Mouse (Mus musculus): ENCODE measurements at regions not wholly inside any gene's neighbourhood (a gene's known extent, or its start where the extent isn't known, plus 50 kb on each side); places are given as distances from the start of the nearest gene placed in this dataset.
"Not testable (repeated sequence)": the region's sequence is repeated elsewhere in the genome, so short reads cannot be mapped to it uniquely, and the experiment has no call there.

DNA sequence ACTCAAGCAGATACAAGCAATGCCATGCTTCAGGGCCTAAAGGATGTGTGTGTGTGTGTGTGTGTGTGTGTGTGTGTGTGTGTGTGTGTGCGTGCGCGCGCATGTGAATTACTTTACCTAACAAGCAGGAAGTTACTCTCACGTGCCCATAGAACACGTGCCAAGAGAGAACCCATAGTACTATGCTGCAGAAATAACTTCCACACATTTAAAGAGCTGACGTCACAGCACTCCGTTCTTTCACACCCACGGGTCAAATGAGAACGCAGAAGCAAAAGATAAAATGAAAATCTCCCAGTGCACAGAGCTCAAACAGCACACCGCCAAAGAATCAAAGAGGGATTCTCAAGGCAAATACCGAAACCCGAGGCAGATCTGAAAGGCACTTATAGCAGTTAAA lies 195.9 kb downstream of the Unc5cl start:
- DNase-seq (ENCODE audit: low read depth in 2 of 2, low spot score in 2 of 2): no peak

DNA sequence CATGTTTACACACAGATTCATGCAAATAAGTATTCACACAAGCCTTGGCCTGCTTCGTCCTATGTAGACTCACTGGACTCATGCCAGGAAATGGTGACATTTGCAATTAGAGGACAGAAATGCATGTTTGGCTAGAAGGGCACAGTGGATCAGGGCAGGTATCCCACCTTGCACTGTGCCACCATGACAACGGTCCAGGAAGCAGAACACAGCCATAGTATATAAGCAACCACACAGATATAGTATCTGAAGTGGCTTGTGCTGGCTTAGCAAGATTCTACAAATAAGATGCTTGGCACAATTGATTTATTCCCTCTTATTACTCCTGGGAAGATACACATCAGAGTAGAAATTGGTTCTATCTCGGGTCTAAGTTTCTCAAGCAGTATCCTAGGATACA lies 218.0 kb downstream of the Unc5cl start:
- no peak for DNase-seq (ENCODE audit: low read depth in 2 of 2, low spot score in 2 of 2)

DNA sequence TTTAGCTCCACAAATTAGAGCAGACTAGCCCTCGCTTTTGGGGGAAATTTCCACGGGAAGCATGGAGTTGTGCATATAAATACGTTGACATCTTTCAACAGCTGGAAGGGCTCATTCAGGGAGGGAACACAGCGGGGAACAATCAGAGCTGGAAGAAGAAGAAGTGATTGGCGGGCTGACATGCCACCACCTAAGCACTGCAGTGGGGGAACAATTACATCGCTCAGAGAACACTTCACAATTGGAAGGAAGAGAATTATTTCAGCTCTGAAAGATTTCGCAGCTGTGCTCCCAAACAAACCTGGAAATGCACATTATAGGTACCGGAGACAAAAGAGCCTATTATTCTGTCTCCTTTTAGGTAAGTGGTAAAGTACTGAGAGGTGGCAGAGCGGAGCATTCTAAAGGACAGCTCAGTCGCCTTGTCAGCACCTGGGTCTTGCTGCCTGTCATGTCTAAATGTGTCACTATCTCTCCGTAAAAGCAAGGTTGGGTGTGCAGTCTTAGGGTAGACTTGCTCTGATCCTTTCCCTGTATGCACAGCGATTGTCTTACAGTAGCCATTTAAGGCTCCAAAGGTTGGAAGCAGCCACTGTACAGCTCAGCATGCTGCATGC lies 223.6 kb downstream of the Unc5cl start:
- no peak for DNase-seq (ENCODE audit: low read depth in 2 of 2, low spot score in 2 of 2)

DNA sequence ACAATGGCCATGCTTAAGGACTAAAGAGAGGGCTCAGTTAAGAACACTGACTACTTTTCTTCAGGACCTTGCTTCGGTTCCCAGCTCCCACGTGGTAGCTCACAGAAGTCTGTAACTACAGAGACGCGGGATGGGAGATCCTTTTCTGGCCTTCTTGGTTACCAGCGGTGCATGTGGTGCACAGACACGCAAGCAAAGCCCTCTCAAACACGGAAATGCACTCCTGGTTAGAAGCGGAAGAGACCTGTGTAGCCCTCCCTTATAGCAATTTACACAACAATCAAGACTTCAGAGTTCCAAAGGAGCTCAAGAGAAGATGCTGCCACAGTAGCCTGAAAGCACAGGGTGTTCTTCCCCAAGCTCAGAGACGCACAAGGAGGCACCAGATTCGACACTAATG lies 225.6 kb downstream of the Unc5cl start:
- no peak for DNase-seq (ENCODE audit: low read depth in 2 of 2, low spot score in 2 of 2)

DNA sequence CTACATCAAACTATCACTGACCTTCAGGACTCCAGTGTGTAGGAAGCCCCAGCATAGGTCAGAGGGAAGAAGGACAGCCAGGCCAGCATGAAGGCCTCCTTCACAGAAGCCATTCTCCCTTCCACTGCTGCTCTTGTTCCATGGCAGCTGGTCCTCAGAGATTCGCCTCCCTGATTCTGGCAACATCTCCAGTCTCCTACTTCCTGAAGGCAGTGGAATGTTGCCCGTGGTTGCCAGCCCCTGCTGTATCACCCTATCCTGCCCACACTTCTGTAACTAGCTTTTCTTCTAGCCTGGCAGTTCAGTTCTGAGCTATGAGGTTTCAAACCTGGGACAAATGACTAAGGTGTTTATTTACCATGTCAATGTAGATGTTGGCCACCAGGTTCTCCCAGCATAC lies 234.2 kb downstream of the Unc5cl start:
- no peak for DNase-seq (ENCODE audit: low read depth in 2 of 2, low spot score in 2 of 2)

DNA sequence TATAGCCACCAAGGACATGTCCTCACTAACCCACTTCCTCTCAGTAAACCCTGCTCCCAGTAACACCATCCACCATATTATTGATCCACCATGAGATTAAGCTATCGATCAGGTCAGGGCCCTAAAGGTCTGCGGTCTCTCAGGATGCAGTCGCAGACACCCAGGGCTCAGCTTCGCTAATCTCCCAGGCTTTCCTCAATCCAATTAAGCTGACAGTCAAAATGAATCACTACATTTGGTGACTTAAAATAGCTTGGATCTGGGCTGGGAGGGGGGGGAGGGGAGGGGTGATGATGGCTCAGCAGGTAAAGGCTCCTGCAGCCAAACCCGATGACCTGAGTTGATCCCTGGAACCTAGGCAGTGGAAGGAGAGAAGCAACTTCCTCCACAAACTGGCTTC lies 233.7 kb upstream of the Lrfn2 start:
- DNase-seq (ENCODE audit: low read depth in 2 of 2, low spot score in 2 of 2): no peak

DNA sequence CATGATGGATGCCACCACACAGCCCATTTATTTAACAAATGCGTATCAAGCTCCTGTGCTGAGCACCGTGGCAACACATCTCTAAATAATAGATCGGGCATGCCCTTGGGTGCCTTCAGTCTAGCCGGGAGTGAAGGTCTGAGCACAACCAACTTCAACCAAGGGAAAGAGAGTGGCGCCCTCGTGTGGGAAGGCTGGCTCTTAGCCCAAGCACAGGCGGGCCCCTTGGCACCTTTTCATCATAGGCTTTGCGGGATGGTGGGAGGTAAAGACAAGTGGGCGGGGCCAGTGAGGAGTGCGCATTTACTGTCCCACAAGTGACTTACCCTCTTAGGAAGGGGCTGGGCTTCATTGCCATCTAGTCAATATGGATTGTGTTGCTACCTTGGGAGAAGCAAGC lies 231.6 kb upstream of the Lrfn2 start:
- DNase-seq (ENCODE audit: low read depth in 2 of 2, low spot score in 2 of 2): no peak

DNA sequence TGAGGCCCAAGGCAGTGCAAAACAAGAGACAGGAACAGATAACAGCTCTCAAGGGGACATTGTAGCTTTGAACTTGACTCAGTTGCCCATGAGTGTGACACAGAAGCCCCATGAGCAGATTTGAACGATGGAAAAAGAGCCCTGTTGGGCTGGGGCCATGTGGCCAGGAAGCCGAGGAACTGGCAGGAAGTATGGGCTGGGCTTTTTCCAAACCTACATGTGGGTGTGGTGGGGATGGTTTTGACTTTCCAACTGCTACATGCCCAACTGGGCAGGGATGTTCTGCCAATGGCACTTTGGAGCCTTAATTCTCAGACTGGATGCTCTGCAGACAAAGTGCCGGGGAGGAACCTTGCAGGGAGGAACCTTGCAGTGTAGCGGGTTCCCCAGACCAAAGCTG lies 211.7 kb upstream of the Lrfn2 start:
- DNase-seq (ENCODE audit: low read depth in 2 of 2, low spot score in 2 of 2): no peak

DNA sequence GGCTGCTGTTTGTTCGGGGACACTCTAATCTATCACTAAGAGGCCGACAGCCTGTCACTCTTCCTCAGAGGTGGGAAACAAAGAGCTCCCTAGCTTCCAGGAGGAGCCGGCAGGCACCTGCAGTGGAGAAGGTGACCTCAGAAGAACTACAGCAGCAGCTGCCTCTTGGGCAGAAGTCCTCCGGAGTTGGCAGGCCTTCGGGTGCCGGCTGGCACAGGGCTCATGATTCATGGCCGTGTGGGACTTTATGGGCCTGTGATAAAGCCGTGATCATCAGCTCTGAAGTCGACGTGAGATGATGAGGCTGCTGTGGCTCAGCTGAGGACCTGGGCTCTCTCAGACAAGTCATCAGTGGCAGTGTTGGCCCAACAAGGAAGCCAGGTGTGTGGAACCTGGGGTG lies 208.9 kb upstream of the Lrfn2 start:
- no peak for DNase-seq (ENCODE audit: low read depth in 2 of 2, low spot score in 2 of 2)

DNA sequence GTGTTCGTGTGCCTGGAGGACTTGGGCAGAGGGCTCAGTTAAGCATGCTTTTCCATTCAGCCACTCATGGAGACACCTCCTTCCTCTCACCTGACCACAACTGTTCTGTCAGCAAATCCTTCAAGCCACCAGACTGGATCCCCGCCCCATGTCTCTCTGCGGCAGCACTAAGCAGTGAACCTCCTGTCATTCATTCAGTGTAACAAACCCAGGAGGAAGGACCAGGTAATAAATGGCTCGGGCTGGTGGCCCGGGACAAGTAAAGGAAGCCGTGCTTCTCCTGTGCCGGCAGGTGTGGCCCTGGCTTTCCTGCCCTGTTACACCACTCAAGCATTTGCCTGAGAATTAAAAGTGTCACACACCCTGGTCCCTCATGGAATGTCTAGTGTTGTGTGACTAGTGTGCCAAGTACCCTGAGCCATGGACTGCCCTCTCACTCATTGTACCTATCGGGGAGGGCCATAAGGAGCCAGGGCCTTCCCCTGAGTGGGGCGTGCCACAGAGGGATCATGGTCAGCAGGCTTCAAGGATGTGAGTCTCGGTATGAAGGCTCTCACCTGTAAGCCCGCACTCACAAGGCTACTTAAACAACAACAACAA lies 207.6 kb upstream of the Lrfn2 start:
- no peak for DNase-seq (ENCODE audit: low read depth in 2 of 2, low spot score in 2 of 2)

DNA sequence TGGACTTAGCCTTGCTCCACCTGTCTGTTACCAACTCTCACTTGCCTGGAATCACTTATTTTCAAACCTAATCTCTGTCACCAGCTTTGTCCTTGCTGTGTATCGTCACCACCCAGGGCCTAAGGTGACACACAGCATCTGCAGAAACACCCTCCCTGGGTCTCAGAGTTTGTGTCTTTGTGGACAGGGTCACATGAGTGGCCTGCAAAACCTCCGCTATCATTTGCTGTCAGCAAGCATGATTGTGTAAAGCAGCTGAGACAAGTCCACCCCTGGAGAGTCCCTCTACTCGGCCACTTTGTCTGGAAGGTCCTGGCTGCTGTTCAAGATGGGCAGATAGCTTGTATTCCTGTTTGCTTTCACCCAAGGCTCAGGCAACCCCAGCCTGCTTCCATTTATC lies 205.7 kb upstream of the Lrfn2 start:
- no peak for DNase-seq (ENCODE audit: low read depth in 2 of 2, low spot score in 2 of 2)

DNA sequence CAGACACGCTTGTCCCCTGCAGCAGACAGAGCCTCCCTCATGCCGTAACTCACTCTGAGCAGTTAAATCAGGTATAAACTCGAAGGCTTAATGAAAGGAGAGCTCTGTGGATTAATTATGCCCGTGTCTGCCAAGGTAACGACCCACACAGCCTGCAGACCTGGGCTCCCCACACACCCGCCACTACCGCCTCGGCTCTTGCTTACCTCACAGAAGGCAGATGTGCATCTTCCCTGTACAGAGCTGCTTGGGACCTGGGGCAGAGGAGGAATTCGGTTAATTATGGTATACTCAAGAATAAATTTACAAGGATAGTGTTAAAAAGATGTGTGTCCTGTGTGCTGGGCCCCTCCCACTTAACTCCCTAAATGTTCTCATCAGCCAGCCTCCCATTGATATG lies 198.4 kb upstream of the Lrfn2 start:
- no peak for DNase-seq (ENCODE audit: low read depth in 2 of 2, low spot score in 2 of 2)

DNA sequence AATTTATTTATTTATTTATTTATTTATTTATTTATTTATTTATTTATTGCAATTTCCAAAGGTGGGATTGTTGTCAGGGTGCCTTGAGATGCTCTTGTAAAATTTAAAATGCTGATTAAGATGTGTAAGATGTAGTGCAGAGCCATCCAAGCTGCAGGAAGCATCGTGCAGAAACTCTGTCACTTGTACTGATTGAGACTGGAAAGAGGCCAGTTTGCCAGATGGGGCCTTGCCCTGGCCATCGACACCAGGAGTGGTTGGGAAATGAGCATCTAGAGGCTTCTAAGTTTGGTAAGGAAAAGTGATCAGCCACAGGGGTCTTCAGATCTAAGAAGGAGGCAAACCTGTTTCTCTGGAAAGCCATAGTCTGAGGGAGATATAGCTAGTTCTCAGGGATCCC lies 195.0 kb upstream of the Lrfn2 start:
- DNase-seq (ENCODE audit: low read depth in 2 of 2, low spot score in 2 of 2): not testable (repeated sequence)

DNA sequence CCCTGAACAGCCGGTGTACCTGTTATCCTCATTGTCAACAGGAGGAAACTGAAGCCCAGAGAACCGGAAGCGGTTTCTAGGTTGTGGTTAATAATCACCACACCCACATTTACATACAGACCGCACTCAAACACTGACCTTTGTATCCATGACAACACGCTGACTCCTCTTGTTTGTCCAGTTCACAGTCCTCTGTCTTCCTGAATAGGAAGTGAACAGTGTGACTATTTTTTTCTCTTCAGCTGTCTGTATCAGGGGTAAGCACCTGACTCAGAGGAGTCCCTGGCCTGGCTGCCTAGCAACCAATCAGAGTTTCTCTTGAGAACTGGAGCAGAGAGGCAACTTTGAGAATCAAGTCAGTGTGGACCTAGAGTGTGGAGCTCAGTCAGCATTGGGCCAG lies 193.5 kb upstream of the Lrfn2 start:
- DNase-seq (ENCODE audit: low read depth in 2 of 2, low spot score in 2 of 2): no peak

DNA sequence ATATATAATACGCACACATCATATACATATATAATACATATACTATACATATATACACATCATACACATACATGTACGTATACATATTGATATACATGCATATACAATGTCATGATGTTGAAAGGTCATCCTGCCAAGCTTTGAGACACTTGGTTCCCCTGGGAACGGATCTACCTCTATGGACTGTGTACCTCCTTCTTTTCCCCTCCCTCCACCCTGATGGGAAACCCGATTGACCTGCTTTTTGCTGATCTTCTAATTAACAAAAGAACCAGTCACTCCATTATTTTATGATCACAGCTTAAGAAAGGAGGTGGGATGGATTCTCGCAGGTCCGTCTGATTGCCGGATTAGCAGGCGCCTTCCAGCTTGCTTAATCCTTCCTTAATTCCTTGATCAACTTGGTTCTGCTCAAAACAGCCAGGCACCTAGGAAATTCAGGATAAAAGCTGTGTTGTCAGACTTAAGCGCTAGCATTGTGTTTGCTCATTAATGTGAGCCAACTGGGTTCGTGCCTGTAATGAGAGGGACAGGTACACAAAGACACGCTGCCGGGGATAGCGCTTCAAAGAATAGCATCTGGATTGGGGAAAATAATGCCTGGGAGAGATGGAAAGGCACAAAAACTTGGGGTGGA lies 189.3 kb upstream of the Lrfn2 start:
- DNase-seq (ENCODE audit: low read depth in 2 of 2, low spot score in 2 of 2): no peak

DNA sequence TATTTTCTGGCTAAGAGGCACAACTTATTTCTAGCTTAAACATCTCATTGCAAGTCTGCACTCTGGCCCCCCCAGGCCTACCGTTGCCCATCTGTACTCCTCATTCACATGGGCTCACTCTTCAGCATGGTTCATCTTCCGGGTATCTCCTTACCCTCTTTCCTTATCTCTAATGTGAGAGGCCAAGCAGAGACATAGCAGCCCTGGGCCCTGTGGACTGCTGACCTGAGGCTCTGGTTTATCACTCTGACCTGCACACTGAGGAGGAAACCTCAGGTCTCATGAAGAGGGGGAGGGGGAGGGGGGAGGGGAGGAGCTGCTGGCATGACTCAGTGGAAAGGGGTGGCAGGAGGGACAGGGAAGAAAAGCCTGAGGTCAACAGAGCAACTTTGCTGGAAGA lies 162.1 kb upstream of the Lrfn2 start:
- DNase-seq (ENCODE audit: low read depth in 2 of 2, low spot score in 2 of 2): no peak

DNA sequence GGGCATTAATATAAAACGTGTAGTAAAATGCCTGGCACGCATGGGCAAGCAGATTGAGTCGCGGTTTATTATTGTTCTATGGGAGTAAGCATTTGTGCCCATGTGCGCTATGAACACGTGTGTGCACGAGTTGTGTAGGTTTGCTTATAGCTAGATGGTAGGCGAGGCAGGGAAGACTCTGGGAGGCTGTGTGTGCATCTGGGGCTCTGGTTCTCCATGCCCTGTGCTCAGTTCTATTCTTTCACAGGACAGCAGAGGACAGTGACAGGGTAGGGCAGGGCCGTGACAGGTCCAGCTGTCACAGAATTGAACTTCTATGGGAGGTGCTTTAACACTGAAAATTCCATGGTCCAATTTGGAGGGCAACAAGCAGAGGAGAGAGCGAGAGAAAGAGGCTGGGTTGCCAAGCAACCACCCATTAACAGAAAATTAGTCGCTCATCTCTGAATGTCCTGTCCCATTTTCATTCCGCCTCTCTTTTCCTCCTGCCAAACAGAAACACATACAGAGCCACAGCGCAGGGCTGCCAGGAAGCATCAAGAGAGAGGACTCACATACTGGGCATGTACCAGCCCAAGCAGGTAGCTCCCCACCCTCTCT lies 160.4 kb upstream of the Lrfn2 start:
- DNase-seq (ENCODE audit: low read depth in 2 of 2, low spot score in 2 of 2): no peak

DNA sequence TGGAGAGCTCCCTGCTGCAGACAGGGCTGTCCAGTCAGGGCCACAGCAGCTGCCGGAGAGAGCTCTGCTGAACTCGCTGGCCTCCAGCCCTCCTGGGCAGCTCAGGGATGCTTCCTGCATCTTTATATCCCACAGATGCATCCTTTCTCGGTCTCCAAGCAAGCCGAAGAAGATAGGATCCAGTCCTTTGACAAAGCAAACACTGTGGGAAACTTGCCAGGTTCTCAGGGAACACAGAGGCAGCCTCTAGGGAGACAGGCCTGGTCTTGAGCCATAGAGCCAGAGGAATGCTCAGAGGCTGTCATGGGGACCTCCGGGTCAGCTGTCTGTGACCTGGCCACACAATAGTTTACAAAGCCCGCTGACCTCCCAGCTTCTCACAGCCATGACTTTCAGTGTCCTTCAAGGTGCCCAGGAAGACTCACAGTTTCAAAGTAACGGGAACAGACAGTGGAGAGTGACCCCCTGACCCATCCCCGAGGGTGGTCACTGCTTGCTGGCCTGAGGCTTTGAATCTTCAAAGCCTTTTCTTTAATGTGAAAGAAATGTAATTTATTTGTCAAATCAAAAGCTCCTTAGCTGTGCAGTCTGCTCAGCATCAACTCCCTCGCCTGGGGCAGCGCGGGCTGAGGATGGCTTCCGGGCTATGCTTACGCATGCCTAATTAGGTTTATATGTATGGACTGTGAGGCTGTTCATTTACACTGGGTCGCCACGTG lies 157.8 kb upstream of the Lrfn2 start:
- DNase-seq (ENCODE audit: low read depth in 2 of 2, low spot score in 2 of 2): no peak

DNA sequence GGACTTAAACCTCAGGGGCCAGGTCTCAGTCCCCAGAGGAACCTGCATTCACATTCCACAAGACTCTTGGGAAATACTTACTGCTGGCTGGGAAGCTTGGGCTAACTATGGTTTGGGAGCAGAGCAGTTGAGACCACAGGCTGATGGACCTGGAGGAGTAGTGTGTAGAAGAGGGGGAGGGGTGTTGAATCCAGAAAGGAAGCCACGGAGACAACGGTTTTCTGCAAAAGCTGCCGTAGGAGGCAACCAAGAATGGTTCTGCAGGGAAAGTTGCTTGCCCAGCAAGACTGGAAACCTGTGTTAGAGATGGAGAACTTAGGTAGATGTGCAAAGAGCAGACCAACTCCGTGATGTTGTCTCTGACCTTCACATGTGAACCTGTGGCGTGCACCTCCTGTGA lies 156.7 kb upstream of the Lrfn2 start:
- DNase-seq (ENCODE audit: low read depth in 2 of 2, low spot score in 2 of 2): no peak

DNA sequence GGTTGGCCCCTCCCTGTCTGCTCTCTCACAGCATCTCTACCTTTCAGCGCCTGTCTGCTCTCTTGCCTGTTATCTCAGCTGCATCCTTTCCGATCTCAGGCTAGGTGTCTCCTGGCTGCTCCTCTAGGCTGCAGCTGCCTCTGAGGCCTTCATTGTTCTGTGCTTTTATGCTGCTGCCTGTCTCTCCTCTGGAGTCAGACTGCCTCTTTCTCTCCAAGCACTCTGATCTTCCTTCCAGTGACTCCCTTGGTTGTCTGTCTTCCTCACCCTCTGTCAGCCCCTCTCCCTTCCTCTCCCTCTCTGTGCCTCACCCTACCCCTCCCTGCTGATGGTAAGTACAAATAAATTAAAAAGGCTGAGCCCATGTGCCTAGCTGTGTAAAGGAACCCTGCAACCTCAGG lies 155.7 kb upstream of the Lrfn2 start:
- no peak for DNase-seq (ENCODE audit: low read depth in 2 of 2, low spot score in 2 of 2)

DNA sequence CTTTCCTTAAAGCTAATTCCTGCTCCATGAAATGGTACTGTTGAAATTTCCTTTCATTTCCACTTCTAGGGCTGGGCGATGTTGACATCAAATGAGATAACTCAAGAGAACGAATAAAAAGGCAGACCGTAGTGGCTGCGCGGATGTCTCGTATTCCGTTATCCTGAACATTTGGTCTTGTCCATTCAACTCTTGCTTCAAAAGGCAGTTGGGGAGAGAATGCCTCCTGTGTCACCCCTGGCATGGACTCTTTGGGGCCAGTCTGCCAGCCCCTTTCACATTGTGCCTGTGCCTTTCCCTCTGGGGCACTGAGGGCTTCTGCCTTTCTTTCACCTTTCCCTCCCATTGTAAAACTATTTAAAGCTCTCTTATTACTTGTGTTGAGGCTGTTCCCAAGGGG lies 152.0 kb upstream of the Lrfn2 start:
- DNase-seq (ENCODE audit: low read depth in 2 of 2, low spot score in 2 of 2): no peak

DNA sequence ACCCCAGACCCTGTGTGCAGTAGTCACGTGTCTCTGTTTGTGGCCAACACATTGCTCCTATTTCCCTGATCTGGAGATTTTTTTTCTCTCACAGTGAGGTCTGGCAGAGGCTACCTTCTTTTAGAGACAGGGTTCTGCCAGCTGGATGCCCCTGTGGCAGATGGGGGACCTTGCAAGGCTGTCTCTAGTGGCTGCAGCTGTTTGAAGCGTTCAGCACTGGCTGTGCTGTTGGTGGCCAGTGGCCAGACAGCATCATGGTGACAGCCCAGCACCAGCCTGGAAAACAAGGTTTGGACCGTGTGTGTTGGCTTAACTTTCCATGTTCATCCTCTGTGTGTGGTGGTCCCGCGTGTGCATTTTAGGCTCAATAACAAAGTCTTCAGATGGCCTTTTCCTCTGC lies 147.8 kb upstream of the Lrfn2 start:
- no peak for DNase-seq (ENCODE audit: low read depth in 2 of 2, low spot score in 2 of 2)
